Mouse (Mus musculus): Measurements from ENCODE around the gene Rhbdd2.

The Rhbdd2 gene

DNA sequence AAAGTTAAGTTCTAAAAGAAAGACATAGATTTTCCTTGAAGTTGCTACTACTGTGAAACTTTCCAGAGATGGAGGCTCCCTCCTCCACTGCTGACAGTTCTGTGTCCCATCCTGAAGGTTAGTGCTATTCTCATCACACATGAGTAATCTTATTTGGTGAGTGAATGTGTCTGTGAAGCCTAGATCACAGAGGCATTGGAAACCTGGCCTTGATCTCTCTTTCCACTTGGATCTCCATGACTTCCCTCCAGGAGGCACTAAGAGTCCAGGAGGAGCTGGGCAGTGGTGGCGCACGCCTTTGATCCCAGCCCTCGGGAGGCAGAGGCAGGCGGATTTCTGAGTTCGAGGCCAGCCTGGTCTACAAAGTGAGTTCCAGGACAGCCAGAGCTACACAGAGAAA is 49.6 kb downstream of the Rhbdd2 start:
- no peak for DNase-seq (ENCODE audit: low read depth, low spot score)
- H3K27me3 ChIP-seq (ENCODE audit: control insufficient read depth, insufficient read depth, low read length, poor library complexity, severe bottlenecking), result no peaks in the 10 kb centered on the region
- H3K36me3 ChIP-seq (ENCODE audit: control insufficient read depth, insufficient read depth, low read length, poor library complexity, severe bottlenecking), result no peaks in the 10 kb centered on the region

DNA sequence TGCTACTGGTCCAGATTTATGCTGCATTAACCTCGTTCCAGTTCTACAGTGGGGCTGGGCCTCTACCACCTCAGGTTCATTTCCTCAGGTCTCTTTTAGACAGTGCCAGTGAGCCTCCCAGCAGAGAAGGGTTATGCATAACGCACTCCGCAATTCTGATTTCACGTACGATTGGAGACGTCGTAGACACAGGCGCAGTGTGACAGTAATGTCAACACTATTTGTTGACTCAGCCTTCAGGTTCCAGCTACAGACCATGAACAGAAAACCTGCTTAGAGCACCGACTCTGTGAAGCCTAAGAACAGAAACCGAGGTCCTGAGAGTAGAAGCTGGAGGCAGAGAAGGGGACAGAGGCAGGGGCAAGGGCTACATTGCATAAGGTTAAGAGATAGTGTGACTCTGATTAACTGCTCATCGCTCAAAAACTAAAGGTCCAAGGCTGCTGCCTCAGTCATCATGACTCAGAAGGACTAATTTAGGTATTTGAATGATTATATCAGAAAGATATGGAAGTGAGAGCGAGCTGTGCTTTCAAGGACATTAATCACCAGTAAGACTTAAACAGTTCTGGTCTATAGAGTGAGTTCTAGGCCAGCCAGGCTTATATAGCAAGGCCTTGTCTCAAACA is 50.6 kb downstream of the Rhbdd2 start:
- H3K36me3 ChIP-seq (ENCODE audit: control insufficient read depth, insufficient read depth, low read length, poor library complexity, severe bottlenecking), result no peaks in the 10 kb centered on the region
- no peak for DNase-seq (ENCODE audit: low read depth, low spot score)
- no peaks in the 10 kb centered on the region for H3K27me3 ChIP-seq (ENCODE audit: control insufficient read depth, insufficient read depth, low read length, poor library complexity, severe bottlenecking)

DNA sequence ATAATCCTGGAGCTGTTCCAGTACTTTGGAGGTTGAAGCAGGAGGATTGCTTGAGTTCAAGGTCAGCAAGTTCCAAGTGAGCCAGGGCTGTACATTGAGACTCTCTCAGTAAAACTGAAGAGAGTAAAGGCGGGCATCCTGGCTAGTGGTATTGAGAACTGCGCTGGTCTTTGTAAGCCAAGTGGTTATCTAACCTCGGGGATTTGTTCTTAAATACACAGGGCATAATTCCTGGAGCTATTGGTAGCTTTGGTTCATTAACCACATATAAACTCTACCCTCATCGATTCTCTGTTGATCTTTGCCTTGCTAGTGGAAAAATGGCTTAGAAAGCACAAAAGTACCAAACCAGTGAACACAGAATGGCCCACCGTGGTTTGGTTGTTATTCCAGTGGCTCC is 58.0 kb downstream of the Rhbdd2 start:
- no peak for DNase-seq (ENCODE audit: low read depth, low spot score)

DNA sequence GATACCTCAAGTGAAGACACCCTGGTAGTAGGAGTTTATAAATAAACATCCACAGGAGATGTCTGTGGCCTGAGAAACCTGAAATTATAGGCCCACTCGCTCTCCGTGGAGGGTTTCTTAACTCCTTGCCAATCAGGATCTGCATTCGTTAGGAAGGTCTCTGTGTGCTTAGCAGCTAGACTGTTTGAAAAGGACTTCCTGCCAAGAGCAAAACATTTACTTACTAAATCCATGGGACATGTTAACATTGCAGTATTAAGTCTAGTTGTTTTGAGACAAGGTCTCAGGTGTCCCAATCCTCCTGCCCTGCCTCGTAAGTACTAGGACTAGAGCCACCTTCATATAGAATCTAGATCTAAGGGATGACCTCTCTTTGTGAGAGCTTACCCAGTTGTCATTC is 58.8 kb downstream of the Rhbdd2 start:
- no peak for DNase-seq (ENCODE audit: low read depth, low spot score)
- H3K36me3 ChIP-seq (ENCODE audit: control insufficient read depth, insufficient read depth, low read length, poor library complexity, severe bottlenecking), result no peaks in the 10 kb centered on the region
- H3K27me3 ChIP-seq (ENCODE audit: control insufficient read depth, insufficient read depth, low read length, poor library complexity, severe bottlenecking), result no peaks in the 10 kb centered on the region

More for the DNA sequence above, 58.0 kb downstream of the Rhbdd2 start:
- no peaks in the 10 kb centered on the region for H3K36me3 ChIP-seq (ENCODE audit: control insufficient read depth, insufficient read depth, low read length, poor library complexity, severe bottlenecking)
- H3K27me3 ChIP-seq (ENCODE audit: control insufficient read depth, insufficient read depth, low read length, poor library complexity, severe bottlenecking), result no peaks in the 10 kb centered on the region

DNA sequence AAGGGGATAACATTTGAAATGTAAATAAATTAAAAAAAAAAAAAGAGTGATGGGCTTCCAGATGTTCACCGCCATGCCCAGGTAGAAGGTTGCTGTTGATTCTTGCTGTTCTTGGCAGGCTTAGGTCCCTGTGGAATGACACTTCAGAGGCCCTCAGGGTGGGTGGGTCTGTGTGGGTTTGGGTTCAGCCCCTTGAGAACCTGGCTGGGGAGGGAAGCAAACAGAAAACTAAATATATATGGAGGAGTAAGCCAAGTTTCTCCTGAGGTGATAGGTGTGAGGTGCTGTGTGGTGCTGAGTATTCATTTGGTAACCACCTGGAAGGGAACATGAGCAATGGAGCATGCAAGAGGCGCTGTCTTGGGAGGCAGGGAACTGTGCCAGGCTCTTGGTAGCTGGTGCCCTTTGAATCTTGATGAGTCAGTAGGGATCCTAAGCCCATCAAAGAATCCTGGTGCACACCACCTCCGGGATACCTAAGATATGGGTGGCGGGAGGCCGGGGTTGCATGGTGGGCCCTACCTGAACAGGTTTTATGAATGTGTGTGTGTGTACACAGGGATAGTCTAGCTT is 60.9 kb downstream of the Rhbdd2 start:
- DNase-seq (ENCODE audit: low read depth, low spot score), result no peak
- Histone ChIP-seq H3K36me3 (ENCODE audit: control insufficient read depth, insufficient read depth, low read length, poor library complexity, severe bottlenecking) (no peaks in the 10 kb centered on the region), H3K27me3 (ENCODE audit: control insufficient read depth, insufficient read depth, low read length, poor library complexity, severe bottlenecking) (no peaks in the 10 kb centered on the region)

DNA sequence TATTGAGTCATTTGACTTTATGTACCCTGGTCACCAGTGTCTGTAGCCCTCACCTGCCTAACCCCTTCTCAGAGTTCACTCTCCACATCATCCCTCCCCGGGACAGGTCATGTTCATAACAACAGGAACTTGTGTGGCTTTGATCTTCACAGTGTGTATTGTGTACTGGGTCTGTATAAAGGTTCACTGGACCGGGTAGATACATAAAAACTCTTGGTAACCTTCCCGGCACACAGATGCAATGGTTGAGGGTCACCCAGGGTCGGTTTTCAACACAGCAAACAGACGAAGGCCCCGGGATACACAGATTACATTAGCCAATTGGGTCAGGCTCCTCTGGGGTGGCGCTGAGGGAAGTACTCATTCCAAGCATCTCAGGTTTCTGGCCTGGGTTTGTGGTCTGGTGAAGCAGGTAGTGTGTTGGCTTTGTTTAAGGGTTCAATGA is 62.9 kb downstream of the Rhbdd2 start:
- H3K36me3 ChIP-seq (ENCODE audit: control insufficient read depth, insufficient read depth, low read length, poor library complexity, severe bottlenecking), result no peaks in the 10 kb centered on the region
- no peaks in the 10 kb centered on the region for H3K27me3 ChIP-seq (ENCODE audit: control insufficient read depth, insufficient read depth, low read length, poor library complexity, severe bottlenecking)
- no peak for DNase-seq (ENCODE audit: low read depth, low spot score)
